Mouse (Mus musculus) liver, embryonic 14.5 days (tissue): Measurements from ENCODE around the gene Car14. TPM values are rescaled to one million over a fixed set of nuclear protein-coding genes. Genes with fewer than 3 reads are reported as not detected.
A peak's percentile ranks its signal among the peaks of the same experiment; 100 is the strongest.
"Not testable (repeated sequence)": the region's sequence is repeated elsewhere in the genome, so short reads cannot be mapped to it uniquely, and the experiment has no call there.

Experiments
- ATAC-seq: fragments of 200-750 bp; cut with Nextera tagmentation; 2 replicates; pipeline ENCODE4 v1.8.0; 2017; ENCODE audit warnings: moderate number of reproducible peaks, mild to moderate bottlenecking, moderate library complexity; ENCODE audit not compliant: insufficient read depth
- DNase-seq, 3 experiments: peaks; one replicate each; pipeline ENCODE4 v3.0.0-alpha.2; 2012 to 2013; ENCODE audit warnings: low read depth in 3 of 3, low spot score in 3 of 3
- H3K27ac ChIP-seq: fragments of 300-500 bp; sonication (generic); 2 replicates; pipeline ENCODE4 v1.5.1; 2014; ENCODE audit warnings: moderate library complexity, mild to moderate bottlenecking, control low read depth, inconsistent platforms
- H3K27me3 ChIP-seq: fragments of 300-500 bp; sonication (generic); 2 replicates; pipeline ENCODE4 v1.6.1; 2014; ENCODE audit warnings: mild to moderate bottlenecking, low read length, moderate library complexity; ENCODE audit not compliant: control insufficient read depth, insufficient read depth
- H3K36me3 ChIP-seq: fragments of 300-500 bp; sonication (generic); replicated peaks from 2 replicates; pipeline ENCODE4 v1.6.1; 2014; ENCODE audit warnings: low read depth; ENCODE audit not compliant: control insufficient read depth, insufficient read depth
- H3K4me1 ChIP-seq, 2 experiments: fragments of 200-500 bp in 1 of 2; fragments of 300-500 bp in 1 of 2; sonication (generic) in 1 of 2; replicated peaks; 2 replicates each; pipeline ENCODE4 v1.6.1; 2012 to 2014; ENCODE audit warnings: antibody characterized with exemption in 1 of 2, inconsistent platforms in 1 of 2, low read length in 1 of 2; ENCODE audit not compliant: control insufficient read depth in 2 of 2, insufficient read depth in 2 of 2
- H3K4me2 ChIP-seq: fragments of 300-500 bp; sonication (generic); 2 replicates; pipeline ENCODE4 v1.6.1; 2014; ENCODE audit warnings: low read depth, mild to moderate bottlenecking, control low read depth, moderate library complexity
- H3K4me3 ChIP-seq, 2 experiments: fragments of 200-500 bp in 1 of 2; fragments of 300-500 bp in 1 of 2; sonication (generic) in 1 of 2; 2 replicates each; pipeline ENCODE4 v1.5.1; 2012 to 2014; ENCODE audit warnings: low read depth in 2 of 2, low read length in 2 of 2, mild to moderate bottlenecking in 2 of 2, control low read depth in 1 of 2, inconsistent platforms in 1 of 2, moderate library complexity in 1 of 2; ENCODE audit not compliant: insufficient read depth in 1 of 2
- H3K9ac ChIP-seq: fragments of 300-500 bp; sonication (generic); replicated peaks from 2 replicates; pipeline ENCODE4 v1.6.1; 2014; ENCODE audit warnings: mild to moderate bottlenecking, control low read depth, moderate library complexity
- H3K9me3 ChIP-seq: fragments of 300-500 bp; sonication (generic); 2 replicates; pipeline ENCODE4 v1.6.1; 2016; ENCODE audit warnings: low read length, mixed read lengths; ENCODE audit not compliant: control insufficient read depth
- CTCF ChIP-seq: IDR thresholded peaks from 2 replicates; pipeline ENCODE4 v1.5.1; 2016; ENCODE audit warnings: antibody characterized with exemption, low read depth, control low read depth
- EP300 ChIP-seq: IDR thresholded peaks from 2 replicates; pipeline ENCODE4 v1.6.1; 2016; ENCODE audit warnings: antibody characterized with exemption, low read depth
- WGBS: fragments of 180-500 bp; shearing (Covaris S2); extraction: QIAGEN DNeasy Blood & Tissue Kit; methylation state at CpG from one replicate; pipeline ENCODE4 v1.1.7; 2014; ENCODE audit not compliant: insufficient replicate concordance; 5-methylcytosine and 5-hydroxymethylcytosine counted together
- polyA plus RNA-seq, 2 experiments: library from polyadenylated mRNA; depleted of rRNA in 1 of 2; stranded (reverse) in 1 of 2; unstranded in 1 of 2; fragments of >200 nt; fragmentation: Nextera tagmentation in 1 of 2; extraction: Ambion mirVana in 1 of 2; gene quantifications; 2 replicates each; pipeline versions ENCODE4 v1.2.1 to v1.2.3; 2012 to 2014

The Car14 gene
- polyA plus RNA-seq, 2 experiments = 5.3 to 11.1 TPM

DNA sequence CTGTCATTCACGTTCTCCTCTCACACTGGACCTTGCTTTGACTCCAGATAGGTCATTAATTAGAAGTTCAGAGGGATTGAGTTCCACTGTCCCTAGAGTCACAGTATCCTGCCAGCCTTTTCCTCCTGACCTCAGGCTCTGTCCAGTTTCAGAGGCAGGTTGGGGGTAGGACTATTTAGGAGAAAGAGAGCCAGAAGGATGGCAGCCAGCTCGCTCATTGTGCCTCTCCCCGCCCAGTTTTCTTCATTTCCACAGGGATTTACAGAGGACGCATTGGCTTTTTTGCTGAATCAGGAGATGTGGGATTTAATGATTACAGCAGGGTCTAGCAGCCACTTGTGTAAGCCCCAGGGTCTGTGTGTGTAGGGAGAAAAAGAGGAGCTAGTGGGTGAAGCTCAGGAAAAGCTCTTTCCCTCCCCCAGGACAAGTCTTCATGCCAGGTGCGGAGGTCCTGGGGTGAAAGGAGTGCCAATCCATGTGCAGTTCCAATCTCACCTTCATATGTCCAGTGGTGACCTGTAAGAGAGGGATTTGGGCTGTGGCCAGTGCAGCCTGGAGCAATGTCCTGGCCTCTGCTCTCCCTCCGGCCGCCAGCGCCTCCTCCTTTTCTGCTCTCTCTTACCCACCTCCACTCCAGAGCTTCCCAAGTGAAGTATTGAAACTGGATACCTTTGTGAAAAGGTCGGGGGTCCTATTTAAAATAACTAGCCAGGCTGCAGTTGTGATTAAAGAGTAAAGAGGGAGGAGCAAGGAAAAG is 2.7 kb downstream of the Car14 start:
- Histone ChIP-seq H3K27ac (no peak overlapping the region), H3K27me3 (peaks cover 43% of the 10 kb centered on the region), H3K9me3 (no peaks in the 10 kb centered on the region), H3K4me1 (peaks cover 0 to 12% of the 10 kb centered on the region in 2 experiments; a peak in 2 of 4 replicates), H3K9ac (no peak overlapping the region), H3K4me2 (no peak overlapping the region), H3K4me3 (no peak overlapping the region), H3K36me3 (no peaks in the 10 kb centered on the region)
- WGBS = 66% methylated on average over 9 of the region's 9 CpGs
- ATAC-seq = no peak
- TF ChIP-seq EP300 (no peak), CTCF (no peak)
- DNase-seq = no peak

DNA sequence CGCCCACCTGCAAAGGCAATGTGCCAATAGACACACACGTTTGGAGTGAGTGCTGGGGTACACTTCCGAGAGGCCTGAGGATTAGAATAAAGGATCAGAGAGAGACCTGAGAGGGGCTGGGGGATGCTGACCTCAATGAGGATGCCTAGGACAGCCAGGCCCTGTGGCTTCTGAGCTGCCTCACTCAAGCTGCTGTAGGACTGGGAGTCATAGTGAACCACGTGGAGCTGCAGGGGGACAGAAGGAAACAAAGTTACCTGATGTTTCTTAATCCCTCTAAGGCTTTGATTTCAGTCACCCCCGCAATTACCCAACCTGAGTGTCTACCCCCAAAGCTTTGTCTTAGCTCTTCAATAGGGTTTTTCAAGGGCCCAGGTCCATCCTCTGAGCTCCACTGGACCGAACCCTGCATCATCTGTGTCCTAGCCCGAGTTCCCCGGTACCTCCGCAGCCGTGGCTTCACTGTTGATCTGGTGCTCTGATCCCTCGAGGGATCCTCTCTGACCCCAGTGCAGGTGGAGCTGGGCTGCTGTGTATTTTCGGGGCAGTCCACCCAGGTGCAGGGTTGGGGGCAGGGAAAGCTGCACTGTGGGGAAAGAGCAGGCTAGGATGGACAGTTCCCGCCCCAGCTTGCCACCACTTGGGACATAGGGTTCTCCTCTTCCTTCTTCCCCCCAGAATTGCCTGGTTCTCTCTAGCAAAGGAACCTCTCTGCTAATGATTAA is 4.5 kb downstream of the Car14 start:
- Histone ChIP-seq H3K4me1 (peaks cover 2 to 10% of the 10 kb centered on the region in 2 experiments; a peak in 3 of 4 replicates), H3K9me3 (no peaks in the 10 kb centered on the region), H3K4me3 (no peak overlapping the region), H3K27ac (no peak overlapping the region), H3K27me3 (peaks cover 26% of the 10 kb centered on the region), H3K4me2 (no peak overlapping the region), H3K36me3 (no peaks in the 10 kb centered on the region), H3K9ac (no peak overlapping the region)
- DNase-seq (no peak), ATAC-seq (no peak)
- TF ChIP-seq EP300 = no peak
- TF ChIP-seq CTCF = no peak
- 59% methylated on average over 13 of the region's 13 CpGs for WGBS

DNA sequence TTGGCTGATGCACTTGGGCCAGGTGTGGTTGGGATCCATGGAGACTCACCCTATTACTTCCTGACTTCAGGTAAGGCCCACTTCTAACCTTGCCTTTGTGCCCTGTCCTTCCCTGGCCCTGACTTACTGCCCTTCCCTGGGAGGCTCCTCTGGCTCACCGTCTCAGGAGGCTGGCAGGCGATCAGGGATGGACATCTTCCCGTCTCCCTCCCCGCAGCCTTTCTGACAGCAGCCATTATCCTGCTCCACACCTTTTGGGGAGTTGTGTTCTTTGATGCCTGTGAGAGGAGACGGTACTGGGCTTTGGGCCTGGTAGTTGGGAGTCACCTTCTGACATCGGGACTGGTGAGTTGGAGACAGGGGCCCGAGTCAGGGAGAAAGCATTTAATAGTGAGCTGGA is 9.0 kb downstream of the Car14 start:
- 90% methylated on average over 7 of the region's 7 CpGs for WGBS
- H3K27me3 ChIP-seq, ATAC-seq, H3K27ac ChIP-seq, H3K36me3 ChIP-seq, H3K4me2 ChIP-seq, H3K9me3 ChIP-seq, H3K9ac ChIP-seq, H3K4me3 ChIP-seq, DNase-seq: not testable (repeated sequence)
- peaks cover 15 to 29% of the 10 kb centered on the region in 2 experiments for H3K4me1 ChIP-seq

DNA sequence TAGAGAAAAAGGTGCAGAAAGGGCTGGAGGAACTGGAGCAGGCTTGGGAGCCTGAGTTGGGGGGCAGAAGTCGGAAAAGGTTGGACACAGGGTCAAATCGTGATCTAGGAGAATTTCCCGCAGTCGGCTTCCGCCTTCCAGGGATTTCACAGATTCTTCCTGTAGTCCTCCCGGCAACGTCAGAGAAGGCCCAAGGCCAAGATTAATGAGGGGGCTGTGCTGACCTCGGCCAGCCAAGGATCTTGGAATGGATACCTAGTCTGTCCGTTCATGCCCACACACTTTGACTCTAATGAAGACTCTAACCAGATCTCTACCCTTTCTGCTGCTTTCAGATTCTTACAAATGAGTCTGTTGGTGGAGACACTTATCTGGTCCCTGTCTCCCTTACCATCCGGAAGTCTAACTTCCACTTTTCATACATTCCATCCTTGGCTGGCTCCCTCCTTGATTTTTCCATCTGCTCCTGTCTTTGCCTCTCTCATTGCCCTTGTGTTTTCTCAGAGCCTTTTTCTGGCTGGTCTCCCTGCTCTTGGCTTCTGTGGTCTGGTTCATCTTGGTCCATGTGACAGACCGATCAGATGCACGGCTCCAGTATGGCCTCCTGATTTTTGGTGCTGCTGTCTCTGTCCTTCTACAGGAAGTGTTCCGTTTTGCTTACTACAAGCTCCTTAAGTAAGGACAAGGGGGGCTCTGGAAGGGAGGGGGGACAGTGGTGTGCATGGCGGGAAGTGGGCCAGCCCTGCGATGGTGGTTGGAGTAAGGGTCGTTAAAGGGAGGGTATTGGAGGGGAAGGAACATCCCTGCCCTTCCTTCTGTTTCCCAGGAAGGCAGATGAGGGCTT is 10.0 kb downstream of the Car14 start:
- no peak for ATAC-seq
- H3K36me3 ChIP-seq = no peaks in the 10 kb centered on the region
- peaks cover 15 to 29% of the 10 kb centered on the region in 2 experiments for H3K4me1 ChIP-seq
- peak overlapping the region; percentile 55 for H3K27ac ChIP-seq
- no peaks in the 10 kb centered on the region; the same call in 1 of the 2 replicates for H3K27me3 ChIP-seq
- H3K4me3 ChIP-seq = peak overlapping the region; percentile 74 to 94
- 3% methylated on average over 16 of the region's 16 CpGs for WGBS
- no peaks in the 10 kb centered on the region for H3K9me3 ChIP-seq
- DNase-seq = no peak
- TF ChIP-seq EP300 (no peak), CTCF (no peak)
- peak overlapping the region; percentile 92 for H3K4me2 ChIP-seq
- peak overlapping the region; percentile 87 for H3K9ac ChIP-seq

DNA sequence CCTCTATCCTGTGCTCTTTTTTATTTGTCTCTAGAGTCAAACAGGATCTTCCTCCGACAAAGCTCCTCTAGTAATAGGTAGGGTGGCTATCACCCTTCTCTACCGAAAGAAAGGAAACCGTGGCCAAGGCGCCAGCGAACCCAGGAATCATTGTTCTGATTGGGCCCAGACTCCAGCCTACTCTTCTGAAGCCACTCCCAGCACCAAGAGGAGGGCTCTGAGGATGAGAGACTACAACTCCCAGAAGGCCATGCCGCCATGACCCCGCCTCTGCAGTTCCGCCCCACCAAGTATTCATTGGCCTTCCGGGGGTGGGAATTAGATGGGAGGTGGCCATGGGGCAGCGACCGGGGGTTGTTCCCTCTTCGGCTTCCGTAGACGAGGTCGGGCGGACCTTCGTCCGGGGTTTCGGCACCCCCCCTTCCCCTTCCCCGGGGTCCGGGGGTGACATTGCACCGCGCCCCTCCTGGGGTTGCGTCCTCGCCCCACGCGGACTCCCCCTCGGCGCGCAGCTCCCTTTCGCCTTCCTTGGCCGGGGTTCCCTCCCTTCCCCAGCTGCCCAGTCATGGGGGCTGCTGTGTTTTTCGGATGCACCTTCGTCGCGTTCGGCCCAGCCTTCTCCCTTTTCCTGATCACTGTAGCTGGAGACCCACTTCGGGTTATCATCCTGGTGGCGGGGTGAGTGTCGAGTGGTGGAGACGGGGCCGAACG is 10.7 kb downstream of the Car14 start, which contains the start of gene Aph1a:
TSS of gene Aph1a (plus strand) at position 364 of the 711 bp plus-strand sequence.
- H3K4me1 ChIP-seq = peaks cover 15 to 29% of the 10 kb centered on the region in 2 experiments
- not testable (repeated sequence) for H3K36me3 ChIP-seq, H3K27me3 ChIP-seq, H3K9me3 ChIP-seq
- H3K9ac ChIP-seq = peak within 1 kb of the TSS; percentile 87
- H3K4me3 ChIP-seq = peak within 1 kb of the TSS; percentile 74 to 94
- H3K4me2 ChIP-seq = peak within 1 kb of the TSS; percentile 92
- WGBS = 1% methylated on average over 26 of the region's 43 CpGs
- peak within 1 kb of the TSS; percentile 55 for H3K27ac ChIP-seq
- DNase-seq (peak; percentile 93 to 96 (median 96)), ATAC-seq (peak; percentile 99)
